Mouse (Mus musculus) naive thymus-derived CD4-positive, alpha-beta T cell, adult 2 months (primary cell): Measurements from ENCODE around the gene Tmem176a.

Source experiments
- DNase-seq: peaks from one replicate; pipeline ENCODE4 v3.0.0-alpha.2; 2011; ENCODE audit warnings: low read depth

Gene Tmem176a

DNA sequence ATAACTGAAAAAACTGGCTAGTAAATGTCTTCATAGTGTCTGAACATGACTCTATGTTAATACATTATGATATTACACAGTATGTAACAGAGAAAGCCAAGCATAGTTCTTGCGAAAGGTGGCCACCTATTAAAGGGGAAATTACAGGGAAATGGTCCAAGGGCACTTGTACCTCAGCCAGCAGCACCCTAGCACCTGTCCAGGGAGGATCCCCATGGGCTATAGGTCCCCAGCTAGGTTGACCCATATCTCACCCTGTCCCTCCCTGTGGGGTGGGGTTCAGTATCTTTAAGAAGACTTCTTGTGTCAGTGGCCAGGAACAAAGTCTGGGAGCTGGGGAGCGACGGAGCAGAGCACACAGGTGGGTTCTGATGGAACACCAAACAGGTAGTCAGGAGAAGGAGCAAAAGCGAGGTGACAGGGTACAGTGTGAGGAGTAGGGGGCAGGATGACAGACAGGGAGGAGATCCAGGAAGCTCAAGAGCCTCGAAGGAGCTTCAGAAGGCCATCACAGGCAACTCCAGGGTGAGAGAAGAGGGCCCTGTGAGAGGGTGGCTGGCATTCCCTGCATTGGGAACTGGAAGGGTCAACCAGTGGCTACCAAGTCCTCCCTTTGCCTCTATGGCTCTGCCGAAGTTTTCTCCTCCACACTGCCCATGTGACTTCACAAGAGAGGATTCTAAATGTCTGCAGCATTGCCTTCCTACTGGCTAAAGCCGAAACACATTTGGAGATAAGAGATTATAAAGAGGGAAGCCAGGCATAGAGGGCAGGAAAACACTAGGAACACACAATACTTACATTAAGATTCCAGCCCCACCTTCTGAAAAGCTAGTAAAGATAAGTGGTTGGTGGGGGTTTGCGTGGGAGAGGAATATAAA, 54.5 kb downstream of the Tmem176a start:
- no peak for DNase-seq

DNA sequence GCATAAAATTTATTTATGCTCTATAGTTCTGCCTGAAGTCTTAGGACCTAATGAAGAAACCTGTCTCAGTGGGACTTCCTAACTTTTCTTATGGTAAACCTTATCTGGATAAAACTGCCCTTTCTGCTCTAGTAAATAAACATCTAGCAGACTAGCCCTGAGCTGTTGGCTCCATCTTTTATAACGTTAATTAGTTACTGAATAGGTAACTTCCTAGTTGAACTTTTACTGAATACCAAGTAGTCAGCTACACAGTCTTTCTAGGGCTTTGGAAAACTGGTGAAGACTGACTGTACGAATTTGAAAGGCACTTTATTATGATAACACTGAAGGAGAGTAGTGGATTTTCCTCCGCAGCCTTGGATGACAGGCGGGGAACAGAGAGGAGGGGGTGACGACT, 55.2 kb downstream of the Tmem176a start:
- DNase-seq = no peak
